Mouse (Mus musculus): ENCODE measurements at regions not wholly inside any gene's neighbourhood (a gene's known extent, or its start where the extent isn't known, plus 50 kb on each side); places are given as distances from the start of the nearest gene placed in this dataset.

GRCm38 (mm10) chr12:39094638-39095230 lies 315.6 kb downstream of the Etv1 start:
- Histone ChIP-seq H3K36me3 (no peaks in the 10 kb centered on the region), H3K4me2 (replicated peaks) (no peak overlapping the region), H3K27me3 (no peaks in the 10 kb centered on the region), H3K4me3 (no peak overlapping the region), H3K4me1 (no peaks in the 10 kb centered on the region), H3K9me3 (no peaks in the 10 kb centered on the region), H3K27ac (no peak overlapping the region), H3K9ac (no peak overlapping the region)
- 14% methylated on average over 5 of the region's 5 CpGs for WGBS
- ATAC-seq (ENCODE audit: low FRiP score, low read depth): no peak

GRCm38 (mm10) chr12:39123391-39124095 lies 344.4 kb downstream of the Etv1 start:
- H3K4me3 ChIP-seq: no peak overlapping the region
- no peaks in the 10 kb centered on the region for H3K36me3 ChIP-seq
- no peak overlapping the region for H3K27ac ChIP-seq
- no peaks in the 10 kb centered on the region for H3K4me1 ChIP-seq
- H3K27me3 ChIP-seq: no peaks in the 10 kb centered on the region
- no peak overlapping the region for H3K9ac ChIP-seq
- no peak overlapping the region for H3K4me2 ChIP-seq (replicated peaks)
- WGBS: 72% methylated on average over 3 of the region's 3 CpGs
- H3K9me3 ChIP-seq: 0 out of 2 replicates have a peak, but pooled peaks cover 2% of the 10 kb centered on the region
- no peak for ATAC-seq (ENCODE audit: low FRiP score, low read depth)

DNA sequence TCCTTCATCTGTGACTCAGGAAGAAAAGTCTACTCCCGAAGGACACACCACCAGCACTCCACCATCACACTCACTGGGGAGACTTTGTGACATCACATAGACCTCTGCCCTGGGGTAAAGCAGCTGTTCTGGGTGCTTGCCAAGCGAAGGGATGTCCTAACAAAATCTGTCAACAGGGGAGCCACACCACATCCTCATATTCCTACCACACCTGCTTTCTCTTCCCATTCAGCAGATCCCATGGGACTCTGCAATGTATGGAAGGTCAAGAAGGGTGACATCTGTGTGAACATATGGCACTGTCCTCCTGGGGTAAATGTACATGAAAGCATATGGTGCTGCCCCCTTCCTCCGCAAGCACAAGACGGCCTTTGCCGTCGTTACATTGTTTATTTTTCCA lies 375.5 kb downstream of the Etv1 start:
- Histone ChIP-seq H3K9me3 (no peaks in the 10 kb centered on the region), H3K4me1 (no peaks in the 10 kb centered on the region), H3K4me2 (replicated peaks) (no peak overlapping the region), H3K27ac (no peak overlapping the region), H3K9ac (no peak overlapping the region), H3K27me3 (no peaks in the 10 kb centered on the region), H3K4me3 (no peak overlapping the region), H3K36me3 (no peaks in the 10 kb centered on the region)
- no peak for ATAC-seq (ENCODE audit: low FRiP score, low read depth)
- 64% methylated on average over 6 of the region's 6 CpGs for WGBS

- no peaks in the 10 kb centered on the region for H3K36me3 ChIP-seq
- H3K9ac ChIP-seq: no peak overlapping the region
- no peaks in the 10 kb centered on the region for H3K4me1 ChIP-seq
- H3K4me2 ChIP-seq (replicated peaks): no peak overlapping the region
- 54% methylated on average over 4 of the region's 4 CpGs for WGBS
- H3K27ac ChIP-seq: no peak overlapping the region
- H3K4me3 ChIP-seq: no peak overlapping the region
- no peak for ATAC-seq (ENCODE audit: low FRiP score, low read depth)
- no peaks in the 10 kb centered on the region for H3K27me3 ChIP-seq
- no peaks in the 10 kb centered on the region for H3K9me3 ChIP-seq
Measured at GRCm38 (mm10) chr12:39176958-39177357, 397.8 kb downstream of the Etv1 start.

GRCm38 (mm10) chr12:39224073-39224472 lies 444.9 kb downstream of the Etv1 start:
- no peak overlapping the region for H3K27ac ChIP-seq
- no peaks in the 10 kb centered on the region for H3K27me3 ChIP-seq
- no peak overlapping the region for H3K4me3 ChIP-seq
- WGBS: 52% methylated on average over 4 of the region's 4 CpGs
- no peak overlapping the region for H3K4me2 ChIP-seq (replicated peaks)
- no peaks in the 10 kb centered on the region for H3K9me3 ChIP-seq
- no peaks in the 10 kb centered on the region for H3K36me3 ChIP-seq
- H3K9ac ChIP-seq: no peak overlapping the region
- peak; percentile 81 for ATAC-seq (ENCODE audit: low FRiP score, low read depth)
- no peaks in the 10 kb centered on the region for H3K4me1 ChIP-seq

- H3K36me3 ChIP-seq: no peaks in the 10 kb centered on the region
Measured at GRCm38 (mm10) chr12:39256605-39257004, 477.4 kb downstream of the Etv1 start.

DNA sequence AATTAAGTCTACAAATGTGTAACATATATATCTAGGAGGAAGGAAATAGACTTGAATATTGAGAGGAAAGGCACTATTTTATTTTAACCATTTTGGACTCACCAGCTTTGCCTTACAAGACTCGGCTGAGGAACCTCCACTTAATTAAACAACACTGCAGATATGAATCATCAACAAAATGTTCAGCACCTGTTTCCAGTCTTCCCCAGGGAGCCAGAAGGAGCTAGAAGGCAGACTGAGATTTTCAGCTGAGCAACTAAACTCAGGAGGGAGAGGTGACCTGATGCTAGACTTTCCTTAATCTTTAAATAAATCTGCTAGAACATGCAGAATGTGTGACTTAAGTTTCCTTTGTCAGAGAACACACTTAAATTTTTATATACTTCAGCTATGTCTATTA lies 478.4 kb downstream of the Etv1 start:
- no peaks in the 10 kb centered on the region for H3K9me3 ChIP-seq
- 69% methylated on average over 1 of the region's 1 CpGs for WGBS
- no peaks in the 10 kb centered on the region for H3K36me3 ChIP-seq
- no peaks in the 10 kb centered on the region for H3K27me3 ChIP-seq
- no peak overlapping the region for H3K27ac ChIP-seq
- no peak overlapping the region for H3K9ac ChIP-seq
- no peaks in the 10 kb centered on the region for H3K4me1 ChIP-seq
- ATAC-seq (ENCODE audit: low FRiP score, low read depth): no peak
- no peak overlapping the region for H3K4me3 ChIP-seq
- H3K4me2 ChIP-seq (replicated peaks): no peak overlapping the region

More at GRCm38 (mm10) chr12:39256605-39257004, 477.4 kb downstream of the Etv1 start:
- WGBS: 69% methylated on average over 6 of the region's 6 CpGs
- Histone ChIP-seq H3K9ac (no peak overlapping the region), H3K4me2 (replicated peaks) (no peak overlapping the region), H3K4me1 (no peaks in the 10 kb centered on the region), H3K27me3 (no peaks in the 10 kb centered on the region), H3K27ac (no peak overlapping the region), H3K4me3 (no peak overlapping the region), H3K9me3 (no peaks in the 10 kb centered on the region)
- no peak for ATAC-seq (ENCODE audit: low FRiP score, low read depth)

- WGBS: 79% methylated on average over 2 of the region's 2 CpGs
- H3K4me3 ChIP-seq: no peak overlapping the region
- no peaks in the 10 kb centered on the region for H3K9me3 ChIP-seq
- no peak overlapping the region for H3K4me2 ChIP-seq (replicated peaks)
- H3K27ac ChIP-seq: no peak overlapping the region
- H3K4me1 ChIP-seq: no peaks in the 10 kb centered on the region
- no peak for ATAC-seq (ENCODE audit: low FRiP score, low read depth)
- no peaks in the 10 kb centered on the region for H3K27me3 ChIP-seq
- H3K9ac ChIP-seq: no peak overlapping the region
- H3K36me3 ChIP-seq: no peaks in the 10 kb centered on the region
Measured at GRCm38 (mm10) chr12:39289676-39290075, 510.5 kb downstream of the Etv1 start.

GRCm38 (mm10) chr12:39301351-39302212 lies 522.4 kb downstream of the Etv1 start:
- Histone ChIP-seq H3K27me3 (no peaks in the 10 kb centered on the region), H3K27ac (no peak overlapping the region), H3K4me2 (replicated peaks) (peak overlapping the region; percentile 21), H3K9me3 (no peaks in the 10 kb centered on the region), H3K4me1 (0 out of 2 replicates have a peak, but pooled peaks cover 6% of the 10 kb centered on the region), H3K4me3 (no peak overlapping the region), H3K36me3 (no peaks in the 10 kb centered on the region), H3K9ac (no peak overlapping the region)
- WGBS: 31% methylated on average over 13 of the region's 13 CpGs
- no peak for ATAC-seq (ENCODE audit: low FRiP score, low read depth)

GRCm38 (mm10) chr12:39302213-39302591 lies 523.0 kb downstream of the Etv1 start:
- Histone ChIP-seq H3K4me1 (0 out of 2 replicates have a peak, but pooled peaks cover 6% of the 10 kb centered on the region), H3K36me3 (no peaks in the 10 kb centered on the region), H3K9ac (no peak overlapping the region), H3K4me3 (no peak overlapping the region), H3K4me2 (replicated peaks) (no peak overlapping the region), H3K27me3 (no peaks in the 10 kb centered on the region), H3K9me3 (no peaks in the 10 kb centered on the region), H3K27ac (no peak overlapping the region)
- ATAC-seq (ENCODE audit: low FRiP score, low read depth): no peak
- 81% methylated on average over 2 of the region's 2 CpGs for WGBS

DNA sequence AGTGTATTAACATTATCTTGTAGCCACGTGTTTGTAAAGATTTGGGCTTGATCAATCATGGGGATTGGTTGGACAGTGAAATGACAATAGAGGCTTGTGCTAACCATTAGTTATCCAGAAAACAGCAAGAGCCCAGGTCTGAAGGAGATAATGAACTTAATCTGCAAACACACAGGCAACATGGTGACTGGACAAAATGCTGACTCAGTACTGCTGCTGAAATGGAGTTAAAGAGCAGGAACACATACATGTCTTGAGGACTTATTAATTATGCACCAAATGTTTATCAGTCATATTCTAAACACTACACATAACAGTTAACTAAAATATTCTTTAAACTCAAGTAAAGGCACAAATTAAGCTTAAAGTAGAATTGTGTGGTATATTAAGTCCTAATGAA lies 528.6 kb downstream of the Etv1 start:
- no peaks in the 10 kb centered on the region for H3K9me3 ChIP-seq
- H3K4me2 ChIP-seq (replicated peaks): no peak overlapping the region
- WGBS: 80% methylated on average over 1 of the region's 1 CpGs
- no peak overlapping the region for H3K9ac ChIP-seq
- ATAC-seq (ENCODE audit: low FRiP score, low read depth): no peak
- H3K4me3 ChIP-seq: no peak overlapping the region
- no peaks in the 10 kb centered on the region for H3K4me1 ChIP-seq
- no peak overlapping the region for H3K27ac ChIP-seq
- H3K36me3 ChIP-seq: no peaks in the 10 kb centered on the region
- H3K27me3 ChIP-seq: no peaks in the 10 kb centered on the region

DNA sequence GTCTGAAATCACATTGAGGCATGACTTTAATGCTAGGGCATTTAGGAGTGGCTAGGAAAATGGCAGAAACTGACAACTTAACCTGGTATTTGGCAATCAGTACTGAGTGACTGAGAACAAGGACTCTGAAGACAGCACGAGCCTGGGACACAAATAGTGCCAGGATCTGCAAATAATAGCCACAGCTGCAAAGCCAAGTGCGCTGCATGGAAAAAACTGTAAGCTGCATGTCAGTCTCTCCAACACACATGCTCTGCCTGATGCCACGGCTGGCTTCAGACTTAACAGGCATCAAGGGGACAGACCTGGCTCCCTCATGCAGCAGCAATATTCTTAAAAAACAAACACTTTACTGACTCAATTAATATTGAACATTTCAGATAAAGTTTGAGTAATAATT lies 530.7 kb downstream of the Etv1 start:
- no peak overlapping the region for H3K9ac ChIP-seq
- no peak for ATAC-seq (ENCODE audit: low FRiP score, low read depth)
- 49% methylated on average over 3 of the region's 3 CpGs for WGBS

More for the DNA sequence above, 530.7 kb downstream of the Etv1 start:
- H3K27me3 ChIP-seq: no peaks in the 10 kb centered on the region
- H3K4me1 ChIP-seq: no peaks in the 10 kb centered on the region
- no peak overlapping the region for H3K4me3 ChIP-seq
- no peak overlapping the region for H3K4me2 ChIP-seq (replicated peaks)
- no peaks in the 10 kb centered on the region for H3K9me3 ChIP-seq
- no peaks in the 10 kb centered on the region for H3K36me3 ChIP-seq
- H3K27ac ChIP-seq: no peak overlapping the region

All from limb, embryonic 13.5 days (tissue).